Mouse (Mus musculus) liver, embryonic 11.5 days (tissue): Measurements from ENCODE around the gene Mroh3. TPM values are rescaled to one million over a fixed set of nuclear protein-coding genes. Genes with fewer than 3 reads are reported as not detected.

Source experiments
- ATAC-seq: fragments of 200-750 bp; cut with Nextera tagmentation; replicated peaks from 2 replicates; pipeline ENCODE4 v1.8.0; 2017; ENCODE audit warnings: moderate number of reproducible peaks, mild to moderate bottlenecking, moderate TSS enrichment, moderate library complexity; ENCODE audit not compliant: low FRiP score
- DNase-seq: peaks from one replicate; pipeline ENCODE4 v3.0.0-alpha.2; 2017; ENCODE audit warnings: low spot score
- H3K27ac ChIP-seq: fragments of 300-500 bp; sonication (generic); 2 replicates; pipeline ENCODE4 v1.5.1; 2014; ENCODE audit warnings: mild to moderate bottlenecking, low read depth, low read length, control low read depth
- H3K27me3 ChIP-seq: fragments of 300-500 bp; sonication (generic); replicated peaks from 2 replicates; pipeline ENCODE4 v1.6.1; 2014; ENCODE audit warnings: low read length, mixed read lengths; ENCODE audit not compliant: control insufficient read depth, insufficient read depth
- H3K36me3 ChIP-seq: fragments of 300-500 bp; sonication (generic); 2 replicates; pipeline ENCODE4 v1.6.1; 2014; ENCODE audit warnings: mild to moderate bottlenecking, low read length, moderate library complexity, mixed read lengths; ENCODE audit not compliant: control insufficient read depth, insufficient read depth
- H3K4me1 ChIP-seq: fragments of 300-500 bp; sonication (generic); replicated peaks from 2 replicates; pipeline ENCODE4 v1.6.1; 2014; ENCODE audit warnings: low read length, mixed read lengths; ENCODE audit not compliant: control insufficient read depth, insufficient read depth
- H3K4me2 ChIP-seq: fragments of 300-500 bp; sonication (generic); 2 replicates; pipeline ENCODE4 v1.6.1; 2014; ENCODE audit warnings: mild to moderate bottlenecking, control low read depth, moderate library complexity
- H3K4me3 ChIP-seq: fragments of 300-500 bp; sonication (generic); 2 replicates; pipeline ENCODE4 v1.5.1; 2014; ENCODE audit warnings: low read depth, low read length, control low read depth
- H3K9ac ChIP-seq: fragments of 300-500 bp; sonication (generic); 2 replicates; pipeline ENCODE4 v1.6.1; 2014; ENCODE audit warnings: low read depth, low read length, control low read depth
- H3K9me3 ChIP-seq: fragments of 300-500 bp; sonication (generic); 2 replicates; pipeline ENCODE4 v1.6.1; 2016; ENCODE audit warnings: low read length, inconsistent platforms, mixed read lengths; ENCODE audit not compliant: control insufficient read depth
- WGBS: fragments of 180-500 bp; shearing (Covaris S2); extraction: QIAGEN DNeasy Blood & Tissue Kit; methylation state at CpG from one replicate; pipeline ENCODE4 v1.1.7; 2014; 5-methylcytosine and 5-hydroxymethylcytosine counted together
- polyA plus RNA-seq: library from polyadenylated mRNA; unstranded; fragments of >200 nt; fragmentation: Nextera tagmentation; extraction: Ambion mirVana; gene quantifications from 2 replicates; pipeline ENCODE4 v1.2.1, GENCODE M21; 2014

Gene Mroh3
- not detected in 2 replicates for polyA plus RNA-seq

DNA sequence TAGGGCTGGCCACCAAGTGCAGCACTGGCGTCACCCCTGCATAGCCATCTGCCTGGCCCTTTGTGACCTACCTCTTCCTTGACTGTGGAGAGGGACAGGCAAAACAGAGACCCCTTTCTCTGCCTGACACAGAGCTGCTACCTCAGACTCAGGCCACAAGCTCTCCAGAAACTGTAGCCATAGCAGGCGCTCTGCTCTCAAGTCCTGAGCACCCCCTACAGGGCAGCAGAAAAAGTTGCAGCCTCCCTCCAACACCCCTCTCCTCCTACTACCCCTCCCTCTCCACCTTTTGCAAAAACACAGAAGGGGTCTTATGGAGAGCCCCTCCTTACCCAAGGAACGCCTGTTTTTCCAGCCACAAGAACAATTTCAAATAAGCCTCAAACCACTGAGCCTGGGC, at the start of gene Mroh3:
Gene Mroh3, minus strand, starts transcription at position 26 of the 400 bp plus-strand sequence.
- Histone ChIP-seq H3K9ac (no peak within 1 kb of the TSS), H3K27ac (no peak within 1 kb of the TSS), H3K27me3 (no peaks in the 10 kb centered on the region), H3K9me3 (no peaks in the 10 kb centered on the region), H3K4me1 (no peaks in the 10 kb centered on the region), H3K36me3 (no peaks in the 10 kb centered on the region), H3K4me3 (no peak within 1 kb of the TSS), H3K4me2 (no peak within 1 kb of the TSS)
- WGBS: 36% methylated on average over 3 of the region's 3 CpGs
- DNase-seq (no peak), ATAC-seq (0 out of 2 replicates have a peak, but pooled peaks have one; percentile 62)

DNA sequence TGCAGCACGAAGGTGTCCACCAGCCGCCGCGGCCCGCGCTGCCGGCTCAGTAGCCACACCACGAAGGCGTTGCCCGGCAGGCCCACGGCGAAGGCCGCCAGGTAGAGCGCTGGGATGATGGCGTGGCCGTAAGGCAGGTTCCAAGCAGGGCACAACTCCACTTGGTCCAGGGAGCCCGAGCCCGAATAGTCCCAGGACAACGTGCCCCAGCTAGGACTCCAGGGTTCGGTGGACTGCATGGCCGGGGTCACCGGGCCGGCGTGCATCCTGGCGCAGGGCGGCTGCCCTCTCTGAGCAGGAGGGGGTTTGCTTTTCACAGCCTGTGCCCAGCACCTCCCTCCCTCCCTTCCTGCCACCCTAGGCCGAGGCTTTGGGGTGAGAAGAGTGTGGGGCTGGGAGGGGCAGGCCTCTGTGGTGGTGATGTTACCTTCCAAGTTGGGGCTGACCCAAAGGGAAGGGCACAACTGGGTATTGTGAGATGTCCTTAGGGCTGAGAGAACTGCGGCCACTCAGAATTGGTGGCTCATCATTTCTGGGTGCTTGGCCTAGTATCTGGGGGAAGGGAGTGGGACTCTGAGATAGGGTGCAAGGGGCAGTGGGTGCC, 48.1 kb upstream of the Mroh3 start, which contains the start of gene Gpr25:
Gene Gpr25, minus strand, starts transcription at position 239 of the 604 bp plus-strand sequence.
- Histone ChIP-seq H3K36me3 (no peaks in the 10 kb centered on the region), H3K4me2 (peak within 1 kb of the TSS; percentile 80), H3K27me3 (peaks cover 63% of the 10 kb centered on the region), H3K9me3 (no peaks in the 10 kb centered on the region), H3K4me3 (peak within 1 kb of the TSS; percentile 54), H3K9ac (no peak within 1 kb of the TSS), H3K4me1 (peaks cover 6% of the 10 kb centered on the region; the same call in 1 of the 2 replicates), H3K27ac (no peak within 1 kb of the TSS)
- DNase-seq (no peak), ATAC-seq (no peak; the same call in 1 of the 2 replicates)
- 11% methylated on average over 28 of the region's 28 CpGs for WGBS

DNA sequence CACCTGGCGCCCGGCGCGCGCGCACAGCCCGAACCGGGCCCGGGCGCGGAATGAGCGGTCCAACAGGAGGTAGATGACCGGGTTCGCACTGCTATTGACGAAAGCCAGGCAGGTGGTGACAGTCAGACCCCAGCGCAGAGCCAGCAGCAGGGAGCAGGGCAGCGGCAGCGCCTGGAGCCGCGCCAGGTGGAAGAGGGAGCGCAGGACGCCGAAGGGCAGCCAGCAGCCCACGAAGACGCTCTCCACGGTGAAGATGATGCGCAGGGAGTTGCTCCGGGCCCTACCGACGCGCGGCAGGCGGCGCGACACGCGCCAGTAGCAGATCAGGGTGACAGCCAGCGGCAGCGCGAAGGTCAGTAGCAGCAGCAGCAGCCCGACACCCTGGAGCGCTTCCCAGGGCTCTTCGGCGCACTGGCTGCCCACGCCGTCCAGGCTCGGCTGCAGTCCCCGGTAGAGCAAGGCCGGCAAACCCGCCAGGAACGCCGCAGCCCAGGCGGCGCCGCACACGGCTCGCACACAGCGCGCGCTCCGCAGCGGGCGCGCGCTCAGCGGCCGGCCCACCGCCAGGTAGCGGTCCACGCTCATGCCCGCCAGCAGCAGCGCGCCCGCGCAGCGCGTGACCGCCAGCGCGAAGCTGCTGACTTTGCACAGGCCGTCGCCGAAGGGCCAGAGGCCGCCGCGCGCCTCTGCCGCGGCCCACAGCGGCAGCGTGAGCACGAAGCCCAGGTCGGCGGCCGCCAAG, 47.4 kb upstream of the Mroh3 start:
- ATAC-seq (peak; percentile 35; the same call in 1 of the 2 replicates), DNase-seq (peak; percentile 38)
- Histone ChIP-seq H3K4me2 (peak overlapping the region; percentile 80), H3K9ac (no peak overlapping the region), H3K27ac (no peak overlapping the region), H3K4me3 (peak overlapping the region; percentile 54), H3K36me3 (no peaks in the 10 kb centered on the region), H3K27me3 (peaks cover 63% of the 10 kb centered on the region), H3K4me1 (peaks cover 6% of the 10 kb centered on the region; the same call in 1 of the 2 replicates), H3K9me3 (no peaks in the 10 kb centered on the region)
- 1% methylated on average over 94 of the region's 95 CpGs for WGBS

DNA sequence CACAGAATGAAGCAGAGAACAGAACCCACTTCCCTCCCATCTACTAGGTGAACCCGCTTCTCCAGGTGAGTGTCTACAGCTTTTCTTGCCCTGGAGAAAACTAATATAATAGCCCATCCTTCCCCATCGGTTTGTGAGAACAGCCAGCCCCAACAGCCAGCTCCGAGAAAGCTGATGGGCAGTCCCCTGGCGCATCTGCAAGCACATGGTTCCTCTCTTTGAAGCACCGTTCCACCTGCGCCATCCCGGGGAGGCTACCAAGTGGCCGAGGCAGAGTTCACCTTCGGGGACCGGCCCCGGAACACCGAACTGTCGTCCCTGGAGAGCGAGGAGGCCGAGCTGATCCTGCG, 46.9 kb upstream of the Mroh3 start:
- no peak overlapping the region for H3K9ac ChIP-seq
- 5% methylated on average over 16 of the region's 16 CpGs for WGBS
- ATAC-seq: no peak

DNA sequence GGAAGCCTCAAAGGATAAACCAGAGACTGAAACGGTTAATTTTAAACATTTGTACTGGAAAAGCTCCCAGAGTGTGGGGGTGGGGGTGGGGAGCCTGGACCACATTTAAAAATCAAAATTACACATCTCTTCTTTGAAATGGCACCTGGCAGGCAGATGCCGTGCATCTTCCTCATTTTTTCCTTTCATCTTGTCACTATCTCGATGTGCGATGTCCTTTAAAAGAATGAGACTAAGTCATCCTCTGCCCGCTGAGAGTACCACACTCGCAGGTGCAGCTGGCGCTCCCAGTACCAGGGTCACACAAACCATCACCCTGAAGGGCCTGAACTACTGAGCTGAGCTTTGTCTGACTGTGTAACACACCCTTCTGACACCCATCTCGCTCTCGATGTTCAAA, 45.9 kb upstream of the Mroh3 start:
- no peak overlapping the region for H3K4me2 ChIP-seq
- 70% methylated on average over 9 of the region's 9 CpGs for WGBS
- peaks cover 6% of the 10 kb centered on the region; the same call in 1 of the 2 replicates for H3K4me1 ChIP-seq
- ATAC-seq: no peak
- no peak overlapping the region for H3K9ac ChIP-seq
- no peak for DNase-seq
- no peaks in the 10 kb centered on the region for H3K9me3 ChIP-seq
- H3K27me3 ChIP-seq: peaks cover 63% of the 10 kb centered on the region
- H3K27ac ChIP-seq: no peak overlapping the region
- no peaks in the 10 kb centered on the region for H3K36me3 ChIP-seq
- no peak overlapping the region for H3K4me3 ChIP-seq

More for the DNA sequence above, 46.9 kb upstream of the Mroh3 start:
- Histone ChIP-seq H3K27me3 (peaks cover 63% of the 10 kb centered on the region), H3K27ac (no peak overlapping the region), H3K4me1 (peaks cover 6% of the 10 kb centered on the region; the same call in 1 of the 2 replicates), H3K4me3 (peak overlapping the region; percentile 54), H3K36me3 (no peaks in the 10 kb centered on the region), H3K4me2 (peak overlapping the region; percentile 80), H3K9me3 (no peaks in the 10 kb centered on the region)
- no peak for DNase-seq

DNA sequence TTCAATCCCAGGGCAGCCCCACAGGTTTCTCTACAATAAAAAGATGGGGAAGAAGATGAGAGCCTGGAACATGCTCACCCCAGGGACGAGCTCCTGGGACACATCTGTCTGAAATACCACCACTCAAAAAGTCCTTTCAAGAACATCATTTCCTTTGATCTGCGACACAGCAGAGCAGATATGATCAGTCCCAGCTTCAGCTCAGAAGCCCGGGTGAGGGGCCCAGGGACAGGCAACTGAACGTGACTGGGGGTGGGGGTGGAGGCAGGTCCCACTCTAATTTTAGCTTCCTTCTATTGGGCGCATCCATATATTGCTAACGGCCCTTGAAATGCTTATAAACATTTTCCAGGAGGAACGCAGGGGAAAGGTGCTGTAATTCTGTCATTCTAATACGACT, 43.0 kb upstream of the Mroh3 start:
- Histone ChIP-seq H3K27me3 (peaks cover 41% of the 10 kb centered on the region), H3K4me1 (peaks cover 6% of the 10 kb centered on the region; the same call in 1 of the 2 replicates), H3K36me3 (no peaks in the 10 kb centered on the region), H3K27ac (no peak overlapping the region), H3K4me2 (no peak overlapping the region), H3K9me3 (no peaks in the 10 kb centered on the region), H3K4me3 (no peak overlapping the region), H3K9ac (no peak overlapping the region)
- ATAC-seq (no peak), DNase-seq (no peak)
- 42% methylated on average over 8 of the region's 8 CpGs for whole genome bisulfite sequencing

DNA sequence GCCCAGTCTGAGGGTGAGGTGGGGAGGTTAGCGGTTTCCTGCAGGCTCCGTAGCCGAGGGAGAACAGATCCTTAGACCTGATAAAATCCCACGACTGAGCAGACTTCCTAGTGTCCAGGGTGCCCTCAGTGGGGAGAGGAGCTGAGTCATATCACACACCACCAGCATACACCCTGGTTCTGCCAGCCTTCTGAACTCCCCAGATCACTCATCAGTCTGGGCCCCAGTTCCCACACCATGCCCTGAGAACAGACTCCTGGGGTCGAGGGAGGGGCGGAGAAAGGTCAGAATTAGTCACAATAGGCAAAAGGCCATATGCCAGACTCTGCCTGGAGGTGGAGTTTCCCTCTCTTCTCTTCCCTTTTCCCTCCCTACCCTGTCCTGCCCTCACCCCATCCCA, 42.5 kb upstream of the Mroh3 start:
- peaks cover 3% of the 10 kb centered on the region; the same call in 1 of the 2 replicates for H3K4me1 ChIP-seq
- H3K36me3 ChIP-seq: no peaks in the 10 kb centered on the region
- DNase-seq (no peak), ATAC-seq (no peak)
- H3K27me3 ChIP-seq: peaks cover 36% of the 10 kb centered on the region
- no peak overlapping the region for H3K4me3 ChIP-seq
- no peak overlapping the region for H3K4me2 ChIP-seq
- no peaks in the 10 kb centered on the region for H3K9me3 ChIP-seq
- H3K27ac ChIP-seq: no peak overlapping the region
- H3K9ac ChIP-seq: no peak overlapping the region
- WGBS: 16% methylated on average over 6 of the region's 6 CpGs

DNA sequence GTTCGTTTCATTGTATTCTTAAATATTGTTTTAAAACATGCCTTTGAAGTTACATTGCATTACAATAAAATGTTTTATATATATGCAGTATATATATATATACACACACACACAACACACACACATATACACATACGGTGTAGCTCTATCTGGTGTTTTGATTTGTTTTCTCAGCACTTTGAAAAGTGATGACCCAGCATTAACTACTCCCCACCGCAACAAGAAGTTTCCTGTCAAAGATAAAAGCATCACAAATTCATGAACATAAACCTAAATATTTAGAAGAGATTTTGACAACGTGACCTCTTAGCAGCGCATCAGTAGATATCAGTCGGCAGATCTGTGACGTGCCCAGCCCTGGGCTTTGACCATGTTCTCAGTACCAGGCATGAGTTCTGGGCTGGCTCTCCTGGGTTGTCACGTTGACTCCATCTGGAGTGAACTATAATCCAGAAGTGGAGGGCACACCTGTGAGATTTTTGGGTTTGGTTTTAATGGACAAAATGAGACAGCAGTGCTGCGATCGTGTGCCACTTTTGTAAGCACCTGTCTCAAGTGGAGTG, 42.0 kb upstream of the Mroh3 start:
- peaks cover 30% of the 10 kb centered on the region for H3K27me3 ChIP-seq
- H3K4me3 ChIP-seq: no peak overlapping the region
- ATAC-seq: no peak
- 75% methylated on average over 10 of the region's 10 CpGs for WGBS
- no peak overlapping the region for H3K4me2 ChIP-seq
- H3K9me3 ChIP-seq: no peaks in the 10 kb centered on the region
- H3K9ac ChIP-seq: no peak overlapping the region
- H3K4me1 ChIP-seq: no peaks in the 10 kb centered on the region
- no peak for DNase-seq
- H3K36me3 ChIP-seq: no peaks in the 10 kb centered on the region
- no peak overlapping the region for H3K27ac ChIP-seq
